Mouse (Mus musculus): ENCODE results near the gene Ctnnbl1. TPM values are rescaled to one million over a fixed set of nuclear protein-coding genes. Genes with fewer than 3 reads are reported as not detected.

Gene Ctnnbl1
- total and polyA plus RNA-seq, 3 experiments, result 46.0 to 57.2 (median 48.6) TPM

DNA sequence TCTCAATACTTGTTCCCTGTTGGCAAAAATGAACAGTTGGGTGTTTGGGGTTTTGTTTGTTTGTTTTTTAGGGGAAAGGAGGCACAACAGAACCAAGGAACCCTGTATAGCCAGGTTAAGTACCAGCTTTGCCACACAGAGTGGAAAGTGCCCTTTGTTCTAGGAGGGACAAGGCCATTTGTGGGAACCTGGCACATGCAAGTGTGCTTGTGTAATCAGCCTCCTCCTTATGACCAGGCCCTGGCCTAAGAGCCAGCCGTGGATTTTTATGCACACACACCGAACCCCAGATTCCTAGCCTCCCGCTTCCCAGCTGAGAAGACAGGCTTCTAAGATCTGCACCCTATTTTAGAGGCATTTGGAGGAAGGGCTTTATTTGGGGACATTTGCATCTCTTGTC, 140.2 kb downstream of the Ctnnbl1 start:
- Histone ChIP-seq H3K9ac (ENCODE audit: insufficient read depth, low read depth) (no peak overlapping the region), H3K36me3 (replicated peaks in 1 of 2; ENCODE audit: control insufficient read depth in 1 of 2, insufficient read depth in 1 of 2, low read length in 1 of 2) (peaks cover 12 to 74% of the 10 kb centered on the region in 2 experiments), H3K4me2 (ENCODE audit: insufficient read depth, low read depth, poor library complexity, severe bottlenecking) (no peak overlapping the region), H3K4me3 (replicated peaks in 1 of 3; ENCODE audit: low read depth in 2 of 3, low read length in 2 of 3, poor library complexity in 1 of 3) (no peak overlapping the region), H3K27me3 (replicated peaks) (no peaks in the 10 kb centered on the region), H3K9me3 (replicated peaks; ENCODE audit: low read length) (no peaks in the 10 kb centered on the region), H3K79me2 (replicated peaks; ENCODE audit: control insufficient read depth, extremely low read depth, insufficient read depth, poor library complexity, severe bottlenecking) (no peaks in the 10 kb centered on the region), H3K27ac (ENCODE audit: insufficient read depth, low read depth) (no peak overlapping the region), H3K4me1 (ENCODE audit: control insufficient read depth in 1 of 2, insufficient read depth in 2 of 2) (peaks cover 0 to 10% of the 10 kb centered on the region in 2 experiments; a peak in 2 of 4 replicates)
- TF ChIP-seq RAD21 (IDR thresholded peaks at IDR 0.05; ENCODE audit: low read depth, low read length), result no peak
- no peak for TF ChIP-seq UBTF (IDR thresholded peaks at IDR 0.05; ENCODE audit: low read depth, low read length)
- no peak for TF ChIP-seq ZMIZ1 (IDR thresholded peaks at IDR 0.05; ENCODE audit: low read depth, low read length)
- no peak for TF ChIP-seq ETS1 (conservative IDR thresholded peaks at IDR 0.05; ENCODE audit: low read depth, low read length)
- TF ChIP-seq HCFC1 (IDR thresholded peaks at IDR 0.05; ENCODE audit: low read depth, low read length), result no peak
- TF ChIP-seq PAX5 (IDR thresholded peaks at IDR 0.05; ENCODE audit: low read length), result no peak
- TF ChIP-seq NELFE (IDR thresholded peaks at IDR 0.05; ENCODE audit: low read depth, low read length), result no peak
- TF ChIP-seq MEF2A (IDR thresholded peaks at IDR 0.05; ENCODE audit: borderline replicate concordance, low read depth, low read length), result no peak
- TF ChIP-seq JUN (IDR thresholded peaks at IDR 0.05; ENCODE audit: insufficient read depth, low read depth, low read length), result no peak
- no peak for TF ChIP-seq JUND (conservative IDR thresholded peaks at IDR 0.05; ENCODE audit: low read depth, low read length)
- no peak for TF ChIP-seq MAZ (IDR thresholded peaks at IDR 0.05; ENCODE audit: low read depth, low read length)
- TF ChIP-seq MXI1 (IDR thresholded peaks at IDR 0.05; ENCODE audit: low read depth, low read length), result no peak
- TF ChIP-seq ZKSCAN1 (IDR thresholded peaks at IDR 0.05; ENCODE audit: borderline replicate concordance, low read depth, low read length), result no peak
- no peak for TF ChIP-seq KAT2A (IDR thresholded peaks at IDR 0.05; ENCODE audit: insufficient replicate concordance, low read length)
- TF ChIP-seq SIN3A (IDR thresholded peaks at IDR 0.05; ENCODE audit: low read length), result no peak
- TF ChIP-seq RCOR1 (conservative IDR thresholded peaks at IDR 0.05; ENCODE audit: low read depth, low read length), result no peak
- TF ChIP-seq CHD1 (IDR thresholded peaks at IDR 0.05; ENCODE audit: low read depth, low read length), result no peak
- no peak for TF ChIP-seq ZC3H11A (IDR thresholded peaks at IDR 0.05; ENCODE audit: low read depth, low read length)
- DNase-seq (ENCODE audit: extremely low read depth), result no peak
- dilution Hi-C loops (cut with MboI; ENCODE audit: extremely low pct_ligation_motif_present, extremely low pct_unique_long_range_greater_than_20kb, low sequenced_read_pairs) (no loop called here), in situ Hi-C loops (cut with MboI; ENCODE audit: low pct_ligation_motif_present, low pct_unique_long_range_greater_than_20kb, low sequenced_read_pairs) (no loop called here)

DNA sequence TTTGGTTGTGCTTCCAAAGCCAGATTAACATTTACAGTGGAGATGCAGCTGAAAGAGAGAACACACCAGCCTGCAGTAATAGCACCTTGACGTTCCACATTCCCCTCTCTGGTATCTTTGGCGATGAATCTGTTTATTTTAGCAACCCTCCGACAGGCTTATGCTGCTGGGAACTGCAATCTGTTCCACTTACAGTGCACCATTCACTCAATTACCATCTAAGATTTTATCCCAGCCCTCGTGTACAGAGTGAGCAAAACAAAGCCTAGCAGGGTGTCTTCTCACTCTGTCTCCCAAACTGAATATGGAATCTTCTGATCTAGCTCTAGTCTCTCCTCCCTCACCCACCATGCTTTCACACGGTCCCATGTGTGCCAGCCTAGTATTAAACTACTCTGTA, 140.8 kb downstream of the Ctnnbl1 start:
- Histone ChIP-seq H3K27ac (ENCODE audit: insufficient read depth, low read depth) (no peak overlapping the region), H3K79me2 (replicated peaks; ENCODE audit: control insufficient read depth, extremely low read depth, insufficient read depth, poor library complexity, severe bottlenecking) (no peaks in the 10 kb centered on the region), H3K9ac (ENCODE audit: insufficient read depth, low read depth) (no peak overlapping the region), H3K36me3 (replicated peaks in 1 of 2; ENCODE audit: control insufficient read depth in 1 of 2, insufficient read depth in 1 of 2, low read length in 1 of 2) (peaks cover 9 to 70% of the 10 kb centered on the region in 2 experiments), H3K9me3 (replicated peaks; ENCODE audit: low read length) (no peaks in the 10 kb centered on the region), H3K4me2 (ENCODE audit: insufficient read depth, low read depth, poor library complexity, severe bottlenecking) (no peak overlapping the region), H3K4me3 (replicated peaks in 1 of 3; ENCODE audit: low read depth in 2 of 3, low read length in 2 of 3, poor library complexity in 1 of 3) (no peak overlapping the region), H3K4me1 (ENCODE audit: control insufficient read depth in 1 of 2, insufficient read depth in 2 of 2) (peaks cover 0 to 10% of the 10 kb centered on the region in 2 experiments; a peak in 2 of 4 replicates), H3K27me3 (replicated peaks) (no peaks in the 10 kb centered on the region)
- in situ Hi-C loops (cut with MboI; ENCODE audit: low pct_ligation_motif_present, low pct_unique_long_range_greater_than_20kb, low sequenced_read_pairs), result no loop called here
- DNase-seq (ENCODE audit: extremely low read depth), result no peak
- TF ChIP-seq CTCF (conservative IDR thresholded peaks at IDR 0.05 in 1 of 2, IDR thresholded peaks at IDR 0.05 in 1 of 2; ENCODE audit: low read depth in 2 of 2, low read length in 2 of 2) (no peak), ZMIZ1 (IDR thresholded peaks at IDR 0.05; ENCODE audit: low read depth, low read length) (no peak), POLR2A (IDR thresholded peaks at IDR 0.05; ENCODE audit: low read depth, low read length) (no peak), ETS1 (conservative IDR thresholded peaks at IDR 0.05; ENCODE audit: low read depth, low read length) (no peak), MAFK (IDR thresholded peaks at IDR 0.05; ENCODE audit: insufficient replicate concordance, low read length) (no peak), JUND (conservative IDR thresholded peaks at IDR 0.05; ENCODE audit: low read depth, low read length) (no peak), TBP (conservative IDR thresholded peaks at IDR 0.05; ENCODE audit: low read depth, low read length) (no peak), IRF4 (IDR thresholded peaks at IDR 0.05; ENCODE audit: low read depth, low read length) (no peak), UBTF (IDR thresholded peaks at IDR 0.05; ENCODE audit: low read depth, low read length) (no peak), BHLHE40 (IDR thresholded peaks at IDR 0.05; ENCODE audit: low read depth, low read length) (no peak), MYC (IDR thresholded peaks at IDR 0.05; ENCODE audit: low read depth, low read length) (no peak), E2F4 (IDR thresholded peaks at IDR 0.05; ENCODE audit: insufficient replicate concordance, low read depth, low read length) (no peak), ELF1 (IDR thresholded peaks at IDR 0.05; ENCODE audit: low read depth, low read length) (no peak), NELFE (IDR thresholded peaks at IDR 0.05; ENCODE audit: low read depth, low read length) (no peak), NRF1 (IDR thresholded peaks at IDR 0.05; ENCODE audit: low read depth, low read length) (no peak), POLR2AphosphoS2 (IDR thresholded peaks at IDR 0.05; ENCODE audit: low read depth, low read length) (no peak), HCFC1 (IDR thresholded peaks at IDR 0.05; ENCODE audit: low read depth, low read length) (no peak)
- dilution Hi-C loops (cut with MboI; ENCODE audit: extremely low pct_ligation_motif_present, extremely low pct_unique_long_range_greater_than_20kb, low sequenced_read_pairs), result no loop called here
